Mouse (Mus musculus): Measurements from ENCODE around the gene Gm8677. TPM values are rescaled to one million over a fixed set of nuclear protein-coding genes. Genes with fewer than 3 reads are reported as not detected.
"Not testable (repeated sequence)": the region's sequence is repeated elsewhere in the genome, so short reads cannot be mapped to it uniquely, and the experiment has no call there.

The Gm8677 gene
- polyA plus RNA-seq (2014; fragmentation: Nextera tagmentation; extraction: Ambion mirVana) = not detected in 2 replicates

DNA sequence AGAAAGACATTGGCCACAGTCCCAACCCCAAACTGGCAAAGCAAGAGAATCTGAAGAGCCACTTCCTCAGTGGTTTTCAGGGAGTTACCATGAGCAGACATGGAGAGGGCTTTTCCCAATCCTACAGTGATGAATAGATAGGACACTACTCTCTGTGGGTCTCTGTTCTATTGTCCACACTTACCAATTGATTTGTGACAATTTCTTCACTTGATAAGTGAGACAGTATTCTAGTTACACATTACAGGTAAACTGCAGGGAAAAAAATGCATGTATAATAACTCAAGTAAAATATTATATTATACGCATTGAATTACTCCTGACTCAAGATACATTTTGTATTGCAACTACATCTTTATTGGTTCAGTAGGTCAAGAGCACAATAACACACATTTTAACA, at the start of gene Gm8677:
Gene Gm8677, minus strand, starts transcription at position 101 of the 400 bp plus-strand sequence.
- H3K4me1 ChIP-seq (replicated peaks; ENCODE audit: control insufficient read depth, insufficient read depth, low read length); ATAC-seq (replicated peaks; ENCODE audit: low FRiP score); H3K9me3 ChIP-seq (ENCODE audit: control insufficient read depth, low read length); H3K4me2 ChIP-seq (ENCODE audit: low read depth, low read length, severe bottlenecking); H3K27me3 ChIP-seq (ENCODE audit: control insufficient read depth, insufficient read depth, low read length); H3K4me3 ChIP-seq (ENCODE audit: low read depth, low read length); H3K9ac ChIP-seq (ENCODE audit: low read length); H3K36me3 ChIP-seq (ENCODE audit: control insufficient read depth, insufficient read depth, low read length); H3K27ac ChIP-seq (ENCODE audit: low read depth, low read length); DNase-seq (ENCODE audit: low spot score): not testable (repeated sequence)
- WGBS = no CpG with 5 or more reads among the region's 1 CpGs

DNA sequence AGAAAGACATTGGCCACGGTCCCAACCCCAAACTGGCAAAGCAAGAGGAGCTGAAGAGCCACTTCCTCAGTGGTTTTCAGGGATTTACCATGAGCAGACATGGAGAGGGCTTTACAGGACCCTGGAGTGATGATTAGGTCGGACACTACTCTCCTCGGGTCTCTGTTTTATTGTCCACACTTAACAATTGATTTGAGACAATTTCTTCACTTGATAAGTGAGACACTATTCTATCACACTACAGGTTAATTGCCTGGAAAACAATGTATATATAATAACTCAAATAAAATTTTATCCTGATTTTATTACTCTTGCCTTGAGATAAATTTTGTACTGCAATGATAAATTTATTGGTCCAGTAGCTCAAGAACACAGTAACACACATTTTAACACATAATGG, 30.6 kb upstream of the Gm8677 start, which contains the start of gene Gm4201:
Gene Gm4201, minus strand, starts transcription at position 101 of the 400 bp plus-strand sequence.
- H3K27ac ChIP-seq (ENCODE audit: low read depth, low read length); H3K9ac ChIP-seq (ENCODE audit: low read length); H3K27me3 ChIP-seq (ENCODE audit: control insufficient read depth, insufficient read depth, low read length); H3K4me1 ChIP-seq (replicated peaks; ENCODE audit: control insufficient read depth, insufficient read depth, low read length); H3K4me2 ChIP-seq (ENCODE audit: low read depth, low read length, severe bottlenecking); H3K36me3 ChIP-seq (ENCODE audit: control insufficient read depth, insufficient read depth, low read length); H3K9me3 ChIP-seq (ENCODE audit: control insufficient read depth, low read length); DNase-seq (ENCODE audit: low spot score); H3K4me3 ChIP-seq (ENCODE audit: low read depth, low read length); ATAC-seq (replicated peaks; ENCODE audit: low FRiP score): not testable (repeated sequence)
- WGBS = no CpG with 5 or more reads among the region's 3 CpGs

DNA sequence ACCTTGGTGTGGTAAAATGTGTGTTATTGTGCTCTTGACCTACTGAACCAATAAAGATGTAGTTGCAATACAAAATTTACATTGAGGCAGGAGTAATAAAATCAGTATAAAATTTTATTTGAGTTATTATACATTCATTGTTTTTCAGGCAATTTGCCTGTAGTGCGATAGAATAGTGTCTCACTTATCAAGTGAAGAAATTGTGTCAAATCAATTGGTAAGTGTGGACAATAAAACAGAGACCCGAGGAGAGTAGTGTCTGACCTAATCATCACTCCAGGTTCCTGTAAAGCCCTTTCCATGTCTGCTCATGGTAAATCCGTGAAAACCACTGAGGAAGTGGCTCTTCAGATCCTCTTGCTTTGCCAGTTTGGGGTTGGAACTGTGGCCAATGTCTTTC, 12.0 kb downstream of the Gm8677 start, which contains the start of gene Vmn1r152:
Gene Vmn1r152, plus strand, starts transcription at position 301 of the 400 bp plus-strand sequence.
- H3K9ac ChIP-seq (ENCODE audit: low read length); H3K4me2 ChIP-seq (ENCODE audit: low read depth, low read length, severe bottlenecking); H3K9me3 ChIP-seq (ENCODE audit: control insufficient read depth, low read length); ATAC-seq (replicated peaks; ENCODE audit: low FRiP score); DNase-seq (ENCODE audit: low spot score); H3K27ac ChIP-seq (ENCODE audit: low read depth, low read length); H3K4me1 ChIP-seq (replicated peaks; ENCODE audit: control insufficient read depth, insufficient read depth, low read length); H3K36me3 ChIP-seq (ENCODE audit: control insufficient read depth, insufficient read depth, low read length); H3K27me3 ChIP-seq (ENCODE audit: control insufficient read depth, insufficient read depth, low read length); H3K4me3 ChIP-seq (ENCODE audit: low read depth, low read length): not testable (repeated sequence)
- WGBS = no CpG with 5 or more reads among the region's 3 CpGs

DNA sequence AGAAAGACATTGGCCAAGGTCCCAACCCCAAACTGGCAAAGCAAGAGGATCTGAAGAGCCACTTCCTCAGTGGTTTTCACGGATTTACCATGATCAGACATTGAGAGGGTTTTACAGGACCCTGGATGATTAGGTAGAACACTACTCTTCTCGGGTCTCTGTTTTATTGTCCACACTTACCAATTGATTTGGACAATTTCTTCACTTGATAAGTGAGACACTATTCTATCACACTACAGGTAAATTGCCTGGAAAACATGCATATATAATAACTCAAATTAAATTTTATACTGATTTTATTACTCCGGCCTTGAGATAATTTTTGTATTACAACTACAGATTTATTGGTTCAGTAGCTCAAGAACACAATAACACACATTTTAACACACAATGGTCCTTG, 35.1 kb downstream of the Gm8677 start, which contains the start of gene Vmn1r151:
Gene Vmn1r151, minus strand, starts transcription at position 101 of the 400 bp plus-strand sequence.
- ATAC-seq (replicated peaks; ENCODE audit: low FRiP score); H3K9me3 ChIP-seq (ENCODE audit: control insufficient read depth, low read length); H3K9ac ChIP-seq (ENCODE audit: low read length); H3K27me3 ChIP-seq (ENCODE audit: control insufficient read depth, insufficient read depth, low read length); H3K36me3 ChIP-seq (ENCODE audit: control insufficient read depth, insufficient read depth, low read length); H3K4me1 ChIP-seq (replicated peaks; ENCODE audit: control insufficient read depth, insufficient read depth, low read length); H3K27ac ChIP-seq (ENCODE audit: low read depth, low read length); H3K4me2 ChIP-seq (ENCODE audit: low read depth, low read length, severe bottlenecking); H3K4me3 ChIP-seq (ENCODE audit: low read depth, low read length); DNase-seq (ENCODE audit: low spot score): not testable (repeated sequence)
- WGBS = 24% methylated on average over 1 of the region's 3 CpGs

Other genes starting within 250 kb of the Gm8677 start
- not detected in 2 replicates for gene Gm4187, start 205.2 kb downstream of the Gm8677 start, polyA plus RNA-seq (2014; fragmentation: Nextera tagmentation; extraction: Ambion mirVana)
- gene Gm8660, start 163.8 kb downstream of the Gm8677 start, polyA plus RNA-seq (2014; fragmentation: Nextera tagmentation; extraction: Ambion mirVana) = not detected in 2 replicates
- gene Vmn1r148, start 121.3 kb downstream of the Gm8677 start, polyA plus RNA-seq (2014; fragmentation: Nextera tagmentation; extraction: Ambion mirVana) = not detected in 2 replicates
- not detected in 2 replicates for gene Vmn1r149, start 96.7 kb downstream of the Gm8677 start, polyA plus RNA-seq (2014; fragmentation: Nextera tagmentation; extraction: Ambion mirVana)
- gene Gm10665, start 70.8 kb downstream of the Gm8677 start, polyA plus RNA-seq (2014; fragmentation: Nextera tagmentation; extraction: Ambion mirVana) = not detected in 2 replicates
- gene Vmn1r151, start 35.2 kb downstream of the Gm8677 start, polyA plus RNA-seq (2014; fragmentation: Nextera tagmentation; extraction: Ambion mirVana) = not detected in 2 replicates
- gene Vmn1r152, start 11.9 kb downstream of the Gm8677 start, polyA plus RNA-seq (2014; fragmentation: Nextera tagmentation; extraction: Ambion mirVana) = not detected in 2 replicates
- not detected in 2 replicates for gene Gm4201, start 30.5 kb upstream of the Gm8677 start, polyA plus RNA-seq (2014; fragmentation: Nextera tagmentation; extraction: Ambion mirVana)
- gene Gm4565, start 53.2 kb upstream of the Gm8677 start, polyA plus RNA-seq (2014; fragmentation: Nextera tagmentation; extraction: Ambion mirVana) = not detected in 2 replicates
- not detected in 2 replicates for gene Vmn1r155, start 123.1 kb upstream of the Gm8677 start, polyA plus RNA-seq (2014; fragmentation: Nextera tagmentation; extraction: Ambion mirVana)
- not detected in 2 replicates for gene Gm8693, start 157.4 kb upstream of the Gm8677 start, polyA plus RNA-seq (2014; fragmentation: Nextera tagmentation; extraction: Ambion mirVana)
- not detected in 2 replicates for gene Gm4567, start 184.8 kb upstream of the Gm8677 start, polyA plus RNA-seq (2014; fragmentation: Nextera tagmentation; extraction: Ambion mirVana)
- gene Vmn1r157, start 226.8 kb upstream of the Gm8677 start, polyA plus RNA-seq (2014; fragmentation: Nextera tagmentation; extraction: Ambion mirVana) = not detected in 2 replicates

Data from forebrain, embryonic 11.5 days (tissue).